Mouse (Mus musculus): ENCODE results near the gene Ube2c.

- TF ChIP-seq CTCF (IDR thresholded peaks at IDR 0.05; ENCODE audit: borderline replicate concordance, extremely low read depth, insufficient read depth, insufficient read length) (no peak), POLR2A (IDR thresholded peaks at IDR 0.05; ENCODE audit: borderline replicate concordance, extremely low read depth, insufficient read depth, insufficient read length, poor library complexity, severe bottlenecking) (no peak)
Observed at GRCm38 (mm10) chr2:164787779-164788178, 18.1 kb downstream of the Ube2c start.

Data from brain, embryonic 14.5 days (tissue).